Mouse (Mus musculus): ENCODE measurements around the gene Ctns.
A peak's percentile ranks its signal among the peaks of the same experiment; 100 is the strongest.

Gene Ctns

GRCm38 (mm10) chr11:73198603-73199229 lies at the start of gene Ctns:
TSS of gene Ctns (minus strand) at chr11:73199042.
- peak; percentile 90 for DNase-seq (ENCODE audit: low read depth, low spot score)
- H3K27me3 ChIP-seq (ENCODE audit: control insufficient read depth, insufficient read depth, low read length, poor library complexity, severe bottlenecking), result no peaks in the 10 kb centered on the region
- H3K36me3 ChIP-seq (ENCODE audit: control insufficient read depth, insufficient read depth, low read length, poor library complexity, severe bottlenecking), result 0 out of 2 replicates have a peak, but pooled peaks cover 2% of the 10 kb centered on the region

GRCm38 (mm10) chr11:73242777-73243176 lies 43.9 kb upstream of the Ctns start:
- Histone ChIP-seq H3K27me3 (ENCODE audit: control insufficient read depth, insufficient read depth, low read length, poor library complexity, severe bottlenecking) (no peaks in the 10 kb centered on the region), H3K36me3 (ENCODE audit: control insufficient read depth, insufficient read depth, low read length, poor library complexity, severe bottlenecking) (no peaks in the 10 kb centered on the region)
- no peak for DNase-seq (ENCODE audit: low read depth, low spot score)

- no peak for DNase-seq (ENCODE audit: low read depth, low spot score)
- Histone ChIP-seq H3K27me3 (ENCODE audit: control insufficient read depth, insufficient read depth, low read length, poor library complexity, severe bottlenecking) (no peaks in the 10 kb centered on the region), H3K36me3 (ENCODE audit: control insufficient read depth, insufficient read depth, low read length, poor library complexity, severe bottlenecking) (no peaks in the 10 kb centered on the region)
These were observed 43.4 kb upstream of the Ctns start for GRCm38 (mm10) chr11:73242199-73242598.

- H3K27me3 ChIP-seq (ENCODE audit: control insufficient read depth, insufficient read depth, low read length, poor library complexity, severe bottlenecking), result no peaks in the 10 kb centered on the region
- H3K36me3 ChIP-seq (ENCODE audit: control insufficient read depth, insufficient read depth, low read length, poor library complexity, severe bottlenecking), result no peaks in the 10 kb centered on the region
- no peak for DNase-seq (ENCODE audit: low read depth, low spot score)
These were observed 37.9 kb upstream of the Ctns start for GRCm38 (mm10) chr11:73236731-73237130.

- DNase-seq (ENCODE audit: low read depth, low spot score), result no peak
- Histone ChIP-seq H3K27me3 (ENCODE audit: control insufficient read depth, insufficient read depth, low read length, poor library complexity, severe bottlenecking) (no peaks in the 10 kb centered on the region), H3K36me3 (ENCODE audit: control insufficient read depth, insufficient read depth, low read length, poor library complexity, severe bottlenecking) (no peaks in the 10 kb centered on the region)
These were observed 37.3 kb upstream of the Ctns start for GRCm38 (mm10) chr11:73235990-73236701.

GRCm38 (mm10) chr11:73233992-73234391 lies 35.1 kb upstream of the Ctns start, which contains the start of gene Trpv1:
TSS of gene Trpv1 (plus strand) at chr11:73234292.
- Histone ChIP-seq H3K27me3 (ENCODE audit: control insufficient read depth, insufficient read depth, low read length, poor library complexity, severe bottlenecking) (no peaks in the 10 kb centered on the region), H3K36me3 (ENCODE audit: control insufficient read depth, insufficient read depth, low read length, poor library complexity, severe bottlenecking) (no peaks in the 10 kb centered on the region)
- DNase-seq (ENCODE audit: low read depth, low spot score), result no peak

- H3K27me3 ChIP-seq (ENCODE audit: control insufficient read depth, insufficient read depth, low read length, poor library complexity, severe bottlenecking), result no peaks in the 10 kb centered on the region
- H3K36me3 ChIP-seq (ENCODE audit: control insufficient read depth, insufficient read depth, low read length, poor library complexity, severe bottlenecking), result no peaks in the 10 kb centered on the region
- DNase-seq (ENCODE audit: low read depth, low spot score), result no peak
These were observed 33.7 kb upstream of the Ctns start for GRCm38 (mm10) chr11:73232513-73232912.

GRCm38 (mm10) chr11:73230081-73230480 lies 31.2 kb upstream of the Ctns start:
- no peaks in the 10 kb centered on the region for H3K36me3 ChIP-seq (ENCODE audit: control insufficient read depth, insufficient read depth, low read length, poor library complexity, severe bottlenecking)
- DNase-seq (ENCODE audit: low read depth, low spot score), result no peak
- no peaks in the 10 kb centered on the region for H3K27me3 ChIP-seq (ENCODE audit: control insufficient read depth, insufficient read depth, low read length, poor library complexity, severe bottlenecking)

- Histone ChIP-seq H3K27me3 (ENCODE audit: control insufficient read depth, insufficient read depth, low read length, poor library complexity, severe bottlenecking) (no peaks in the 10 kb centered on the region), H3K36me3 (ENCODE audit: control insufficient read depth, insufficient read depth, low read length, poor library complexity, severe bottlenecking) (no peaks in the 10 kb centered on the region)
- DNase-seq (ENCODE audit: low read depth, low spot score), result no peak
These were observed 30.0 kb upstream of the Ctns start for GRCm38 (mm10) chr11:73228881-73229280.

GRCm38 (mm10) chr11:73225856-73226255 lies 27.0 kb upstream of the Ctns start:
- H3K27me3 ChIP-seq (ENCODE audit: control insufficient read depth, insufficient read depth, low read length, poor library complexity, severe bottlenecking), result no peaks in the 10 kb centered on the region
- H3K36me3 ChIP-seq (ENCODE audit: control insufficient read depth, insufficient read depth, low read length, poor library complexity, severe bottlenecking), result no peaks in the 10 kb centered on the region
- DNase-seq (ENCODE audit: low read depth, low spot score), result no peak

- DNase-seq (ENCODE audit: low read depth, low spot score), result peak; percentile 22
- H3K27me3 ChIP-seq (ENCODE audit: control insufficient read depth, insufficient read depth, low read length, poor library complexity, severe bottlenecking), result no peaks in the 10 kb centered on the region
- H3K36me3 ChIP-seq (ENCODE audit: control insufficient read depth, insufficient read depth, low read length, poor library complexity, severe bottlenecking), result no peaks in the 10 kb centered on the region; the same call in 1 of the 2 replicates
These were observed 25.1 kb upstream of the Ctns start for GRCm38 (mm10) chr11:73223966-73224365.

GRCm38 (mm10) chr11:73222846-73223245 lies 24.0 kb upstream of the Ctns start:
- no peaks in the 10 kb centered on the region; the same call in 1 of the 2 replicates for H3K36me3 ChIP-seq (ENCODE audit: control insufficient read depth, insufficient read depth, low read length, poor library complexity, severe bottlenecking)
- H3K27me3 ChIP-seq (ENCODE audit: control insufficient read depth, insufficient read depth, low read length, poor library complexity, severe bottlenecking), result no peaks in the 10 kb centered on the region
- no peak for DNase-seq (ENCODE audit: low read depth, low spot score)

GRCm38 (mm10) chr11:73220651-73221050 lies 21.8 kb upstream of the Ctns start:
- no peak for DNase-seq (ENCODE audit: low read depth, low spot score)
- H3K36me3 ChIP-seq (ENCODE audit: control insufficient read depth, insufficient read depth, low read length, poor library complexity, severe bottlenecking), result no peaks in the 10 kb centered on the region; the same call in 1 of the 2 replicates
- H3K27me3 ChIP-seq (ENCODE audit: control insufficient read depth, insufficient read depth, low read length, poor library complexity, severe bottlenecking), result no peaks in the 10 kb centered on the region

GRCm38 (mm10) chr11:73219671-73220070 lies 20.8 kb upstream of the Ctns start:
- no peak for DNase-seq (ENCODE audit: low read depth, low spot score)
- Histone ChIP-seq H3K27me3 (ENCODE audit: control insufficient read depth, insufficient read depth, low read length, poor library complexity, severe bottlenecking) (no peaks in the 10 kb centered on the region), H3K36me3 (ENCODE audit: control insufficient read depth, insufficient read depth, low read length, poor library complexity, severe bottlenecking) (no peaks in the 10 kb centered on the region; the same call in 1 of the 2 replicates)

GRCm38 (mm10) chr11:73213956-73214355 lies 15.1 kb upstream of the Ctns start:
- DNase-seq (ENCODE audit: low read depth, low spot score), result no peak
- Histone ChIP-seq H3K36me3 (ENCODE audit: control insufficient read depth, insufficient read depth, low read length, poor library complexity, severe bottlenecking) (no peaks in the 10 kb centered on the region), H3K27me3 (ENCODE audit: control insufficient read depth, insufficient read depth, low read length, poor library complexity, severe bottlenecking) (no peaks in the 10 kb centered on the region)

Measured in splenic B cell, adult 2 months (primary cell).